15 mouse cellular contexts compared by ENCODE assay signal in the genomic region with DNA sequence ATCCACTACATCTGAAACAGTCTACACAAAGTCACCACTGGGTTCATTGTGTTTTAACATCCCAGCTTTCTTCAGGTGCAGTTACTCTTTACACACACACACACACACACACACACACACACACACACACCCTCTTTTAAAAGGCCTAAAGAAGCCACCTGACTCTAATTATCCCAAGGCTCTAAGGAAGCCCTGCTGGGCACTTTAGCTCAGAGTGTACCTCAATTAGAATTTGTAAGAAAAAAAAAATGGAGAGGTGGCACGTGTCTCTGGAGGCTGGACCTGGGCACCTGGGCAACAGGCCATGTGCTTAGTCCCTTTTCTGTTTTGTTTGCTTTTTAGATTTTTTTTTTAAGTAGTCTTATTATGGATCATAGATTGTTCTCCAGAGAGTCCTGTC. TPM values are rescaled to one million over a fixed set of nuclear protein-coding genes. Genes with fewer than 3 reads are reported as not detected.
"Had no signal": no experiment of that assay in that cellular context is flagged by ENCODE, and none has a peak within 500 bp of the region (broad histone marks: within the 10 kb centered on the region; RNA-seq: fewer than 3 reads in every experiment).

No protein-coding gene starts in this region.

- H3K9me3 ChIP-seq: limb, embryonic 12.5 days; megakaryocyte, embryonic 14.5 days; neural tube, embryonic 13.5 days; stomach, embryonic 15.5 days had no signal

- DNase-seq: kidney, adult 2 months; kidney, postnatal 25 days; liver; lung, embryonic 14.5 days; retina, postnatal 1 day; thymus, postnatal 36 days had no signal

- H3K4me2 ChIP-seq: limb, embryonic 12.5 days; lung, embryonic 14.5 days; midbrain, embryonic 11.5 days; neural tube, embryonic 13.5 days; stomach, embryonic 15.5 days had no signal

- H3K36me3 ChIP-seq: limb, embryonic 12.5 days; neural tube, embryonic 13.5 days; stomach, embryonic 15.5 days had no signal

- ATAC-seq: intestine, embryonic 16.5 days; midbrain, embryonic 16.5 days had no signal

- H3K27ac ChIP-seq: limb, embryonic 12.5 days; liver, embryonic 14.5 days; macrophage; neural tube, embryonic 13.5 days; stomach, embryonic 15.5 days had no signal

- H3K27me3 ChIP-seq: limb, embryonic 12.5 days; megakaryocyte, embryonic 14.5 days; neural tube, embryonic 13.5 days; stomach, embryonic 15.5 days had no signal

- H3K4me3 ChIP-seq: limb, embryonic 12.5 days; megakaryocyte, embryonic 14.5 days; neural tube, embryonic 13.5 days; stomach, embryonic 15.5 days had no signal

- H3K9ac ChIP-seq: limb, embryonic 12.5 days; liver, embryonic 14.5 days; lung, embryonic 14.5 days; neural tube, embryonic 13.5 days; stomach, embryonic 15.5 days had no signal

RNA-seq across cellular contexts. Expression of a gene that starts 54.7 kb away (rescaled TPM):
- polyA plus RNA-seq: limb, embryonic 12.5 days; midbrain, embryonic 11.5 days; midbrain, embryonic 16.5 days; neural tube, embryonic 13.5 days had no signal
